Mouse (Mus musculus) small intestine, adult 2 months (tissue): ENCODE measurements around the gene Ankrd6. TPM values are rescaled to one million over a fixed set of nuclear protein-coding genes. Genes with fewer than 3 reads are reported as not detected.

Experiments used
- H3K27ac ChIP-seq: fragments of 200-500 bp; 2 replicates; pipeline ENCODE4 v1.5.1; 2012; ENCODE audit warnings: low read depth, low read length, control low read depth, inconsistent platforms; ENCODE audit not compliant: insufficient read depth
- H3K27me3 ChIP-seq: fragments of 200-500 bp; 2 replicates; pipeline ENCODE4 v1.6.1; 2012; ENCODE audit warnings: mild to moderate bottlenecking, moderate library complexity, low read length, inconsistent platforms; ENCODE audit not compliant: control insufficient read depth, insufficient read depth
- H3K36me3 ChIP-seq: fragments of 200-500 bp; 2 replicates; pipeline ENCODE4 v1.6.1; 2012; ENCODE audit warnings: mild to moderate bottlenecking, low read length, control low read depth, inconsistent platforms; ENCODE audit not compliant: control insufficient read depth, insufficient read depth
- H3K4me1 ChIP-seq: fragments of 200-500 bp; 2 replicates; pipeline ENCODE4 v1.6.1; 2012; ENCODE audit warnings: low read length, inconsistent platforms, mixed read lengths; ENCODE audit not compliant: control insufficient read depth, insufficient read depth, insufficient read length
- H3K4me3 ChIP-seq: fragments of 200-500 bp; 2 replicates; pipeline ENCODE4 v1.5.1; 2012; ENCODE audit warnings: low read depth, mild to moderate bottlenecking, control low read depth, inconsistent platforms, low read length, moderate library complexity
- CTCF ChIP-seq: fragments of 200-500 bp; IDR thresholded peaks from 2 replicates; pipeline ENCODE4 v1.5.1; 2012; ENCODE audit warnings: low read depth, mild to moderate bottlenecking, control low read depth, inconsistent platforms, low read length, moderate library complexity, mixed read lengths; ENCODE audit not compliant: insufficient replicate concordance, insufficient read length; ENCODE audit errors: extremely low read depth
- POLR2A ChIP-seq: fragments of 200-500 bp; IDR thresholded peaks from 2 replicates; pipeline ENCODE4 v1.6.1; 2012; ENCODE audit warnings: low read depth, mild to moderate bottlenecking, control low read depth, inconsistent platforms, low read length, moderate library complexity
- WGBS: fragments of 180-500 bp; shearing (Covaris S2); methylation state at CpG from one replicate; pipeline ENCODE4 v1.1.7; 2018; 5-methylcytosine and 5-hydroxymethylcytosine counted together
- polyA plus RNA-seq: library from polyadenylated mRNA; depleted of rRNA; stranded (reverse); fragments of >200 nt; gene quantifications from 2 replicates; pipeline ENCODE4 v1.2.3, GENCODE M21; 2012

The Ankrd6 gene
- polyA plus RNA-seq, 1 experiment = 0.27 TPM

- 3% methylated on average over 34 of the region's 34 CpGs for WGBS
- H3K4me3 ChIP-seq = peak overlapping the region; percentile 72
- 0 out of 2 replicates have a peak, but pooled peaks cover 7% of the 10 kb centered on the region for H3K27me3 ChIP-seq
- no peaks in the 10 kb centered on the region for H3K36me3 ChIP-seq
- peaks cover 6% of the 10 kb centered on the region; the same call in 1 of the 2 replicates for H3K4me1 ChIP-seq
- H3K27ac ChIP-seq = no peak overlapping the region
- no peak for TF ChIP-seq CTCF
- TF ChIP-seq POLR2A = no peak
Observed at GRCm38 (mm10) chr4:32951035-32951940, 647 bp upstream of the Ankrd6 start.

GRCm38 (mm10) chr4:32948696-32949095 lies 1.9 kb downstream of the Ankrd6 start:
- no peaks in the 10 kb centered on the region for H3K36me3 ChIP-seq
- WGBS = 54% methylated on average over 10 of the region's 10 CpGs
- H3K4me3 ChIP-seq = no peak overlapping the region
- TF ChIP-seq POLR2A (no peak), CTCF (no peak)
- H3K27ac ChIP-seq = no peak overlapping the region
- peaks cover 6% of the 10 kb centered on the region; the same call in 1 of the 2 replicates for H3K4me1 ChIP-seq
- H3K27me3 ChIP-seq = 0 out of 2 replicates have a peak, but pooled peaks cover 7% of the 10 kb centered on the region

- Histone ChIP-seq H3K4me1 (peaks cover 6% of the 10 kb centered on the region; the same call in 1 of the 2 replicates), H3K4me3 (no peak overlapping the region), H3K27ac (no peak overlapping the region), H3K27me3 (0 out of 2 replicates have a peak, but pooled peaks cover 4% of the 10 kb centered on the region), H3K36me3 (no peaks in the 10 kb centered on the region)
- 36% methylated on average over 4 of the region's 4 CpGs for WGBS
- TF ChIP-seq POLR2A (no peak), CTCF (no peak)
Observed at GRCm38 (mm10) chr4:32947631-32948030, 3.0 kb downstream of the Ankrd6 start.

GRCm38 (mm10) chr4:32940984-32941383 lies 9.7 kb downstream of the Ankrd6 start:
- Histone ChIP-seq H3K27me3 (no peaks in the 10 kb centered on the region), H3K36me3 (no peaks in the 10 kb centered on the region), H3K27ac (no peak overlapping the region), H3K4me1 (no peaks in the 10 kb centered on the region), H3K4me3 (no peak overlapping the region)
- WGBS = 73% methylated on average over 4 of the region's 4 CpGs
- no peak for TF ChIP-seq CTCF
- no peak for TF ChIP-seq POLR2A

- H3K27ac ChIP-seq = no peak overlapping the region
- H3K36me3 ChIP-seq = no peaks in the 10 kb centered on the region
- no peaks in the 10 kb centered on the region for H3K27me3 ChIP-seq
- H3K4me3 ChIP-seq = no peak overlapping the region
- H3K4me1 ChIP-seq = no peaks in the 10 kb centered on the region
- TF ChIP-seq POLR2A = no peak
- TF ChIP-seq CTCF = no peak
- WGBS = 78% methylated on average over 5 of the region's 5 CpGs
Observed at GRCm38 (mm10) chr4:32939964-32940363, 10.7 kb downstream of the Ankrd6 start.

GRCm38 (mm10) chr4:32939521-32939920 lies 11.1 kb downstream of the Ankrd6 start:
- no peak overlapping the region for H3K4me3 ChIP-seq

GRCm38 (mm10) chr4:32936762-32937341 lies 13.8 kb downstream of the Ankrd6 start:
- Histone ChIP-seq H3K27me3 (no peaks in the 10 kb centered on the region), H3K36me3 (no peaks in the 10 kb centered on the region), H3K27ac (no peak overlapping the region), H3K4me1 (no peaks in the 10 kb centered on the region), H3K4me3 (no peak overlapping the region)
- WGBS = 45% methylated on average over 9 of the region's 9 CpGs
- no peak for TF ChIP-seq POLR2A
- no peak for TF ChIP-seq CTCF

More at GRCm38 (mm10) chr4:32939521-32939920, 11.1 kb downstream of the Ankrd6 start:
- Histone ChIP-seq H3K36me3 (no peaks in the 10 kb centered on the region), H3K27me3 (no peaks in the 10 kb centered on the region), H3K27ac (no peak overlapping the region), H3K4me1 (no peaks in the 10 kb centered on the region)
- TF ChIP-seq POLR2A (no peak), CTCF (no peak)
- 50% methylated on average over 4 of the region's 4 CpGs for WGBS
